Mouse (Mus musculus): Measurements from ENCODE around the gene Egln2.

- TF ChIP-seq CTCF (IDR thresholded peaks at IDR 0.05; ENCODE audit: control insufficient read depth, insufficient read depth, insufficient read length), result no peak
- TF ChIP-seq MYOD1 (IDR thresholded peaks at IDR 0.05; ENCODE audit: control insufficient read depth, insufficient read length, low read depth), result no peak
- TF ChIP-seq CEBPB (IDR thresholded peaks at IDR 0.05; ENCODE audit: low read depth), result no peak
- TF ChIP-seq MYOG (IDR thresholded peaks at IDR 0.05; ENCODE audit: control insufficient read depth, extremely low read depth, insufficient read length), result no peak
- no peak for TF ChIP-seq USF1 (IDR thresholded peaks at IDR 0.05; ENCODE audit: low read depth)
- no peak for TF ChIP-seq MAX (IDR thresholded peaks at IDR 0.05)
- TF ChIP-seq FOSL1 (IDR thresholded peaks at IDR 0.05; ENCODE audit: insufficient read depth, low read length, poor library complexity, severe bottlenecking), result no peak
These were observed 11.3 kb upstream of the Egln2 start for GRCm38 (mm10) chr7:27177942-27178323.
